Mouse (Mus musculus) T-helper 2 cell (primary cell): ENCODE measurements at regions not wholly inside any gene's neighbourhood (a gene's known extent, or its start where the extent isn't known, plus 50 kb on each side); places are given as distances from the start of the nearest gene placed in this dataset.
"Not testable (repeated sequence)": the region's sequence is repeated elsewhere in the genome, so short reads cannot be mapped to it uniquely, and the experiment has no call there.

ENCODE experiments used
- in situ Hi-C: fragments of 300-600 bp; cut with MboI, MseI; formaldehyde crosslinking; loops from one replicate; pipeline ENCODE4 v1.15.1; 2025; ENCODE audit warnings: high pct_unique_total_duplicates

- in situ Hi-C loops = no loop called here
Measured at GRCm38 (mm10) chr16:29742497-29743230, 163.5 kb downstream of the Opa1 start.

- in situ Hi-C loops = no loop called here
Measured at GRCm38 (mm10) chr16:29745486-29745885, 166.4 kb downstream of the Opa1 start.

GRCm38 (mm10) chr16:29746245-29746644 is 167.1 kb downstream of the Opa1 start:
- in situ Hi-C loops = no loop called here

- in situ Hi-C loops = no loop called here
Measured at GRCm38 (mm10) chr16:29749167-29749566, 170.0 kb downstream of the Opa1 start.

GRCm38 (mm10) chr16:29754579-29755199 is 175.6 kb downstream of the Opa1 start:
- in situ Hi-C loops = no loop called here

- in situ Hi-C loops = no loop called here
Measured at GRCm38 (mm10) chr16:29758246-29758645, 179.1 kb downstream of the Opa1 start.

- in situ Hi-C loops = no loop called here
Measured at GRCm38 (mm10) chr16:29759416-29759815, 180.3 kb downstream of the Opa1 start.

GRCm38 (mm10) chr16:29760627-29761026 is 181.5 kb downstream of the Opa1 start:
- in situ Hi-C loops = no loop called here

GRCm38 (mm10) chr16:29761779-29762277 is 182.7 kb downstream of the Opa1 start:
- in situ Hi-C loops = no loop called here

- in situ Hi-C loops = no loop called here
Measured at GRCm38 (mm10) chr16:29764376-29764775, 185.2 kb downstream of the Opa1 start.

- in situ Hi-C loops = not testable (repeated sequence)
Measured at GRCm38 (mm10) chr16:29765801-29766200, 186.7 kb downstream of the Opa1 start.

GRCm38 (mm10) chr16:29771320-29771719 is 192.2 kb downstream of the Opa1 start:
- in situ Hi-C loops = no loop called here

- in situ Hi-C loops = no loop called here
Measured at GRCm38 (mm10) chr16:29771728-29772608, 192.8 kb downstream of the Opa1 start.

GRCm38 (mm10) chr16:29772609-29772988 is 193.5 kb downstream of the Opa1 start:
- in situ Hi-C loops = no loop called here

- in situ Hi-C loops = no loop called here
Measured at GRCm38 (mm10) chr16:29773056-29773455, 193.9 kb downstream of the Opa1 start.

GRCm38 (mm10) chr16:29774949-29775348 is 195.8 kb downstream of the Opa1 start:
- in situ Hi-C loops = no loop called here

GRCm38 (mm10) chr16:29775879-29776278 is 196.7 kb downstream of the Opa1 start:
- in situ Hi-C loops = no loop called here

- in situ Hi-C loops = no loop called here
Measured at GRCm38 (mm10) chr16:29782441-29782840, 203.3 kb downstream of the Opa1 start.

GRCm38 (mm10) chr16:29785114-29785513 is 206.0 kb downstream of the Opa1 start:
- in situ Hi-C loops = no loop called here

- in situ Hi-C loops = no loop called here
Measured at GRCm38 (mm10) chr16:29786540-29786939, 207.4 kb downstream of the Opa1 start.

- in situ Hi-C loops = no loop called here
Measured at GRCm38 (mm10) chr16:29787633-29788511, 208.7 kb downstream of the Opa1 start.
